Mouse (Mus musculus) layer of hippocampus, adult 18-20 months (tissue): ENCODE data around the gene Rap2c. TPM values are rescaled to one million over a fixed set of nuclear protein-coding genes. Genes with fewer than 3 reads are reported as not detected.

Experiments used
- DNase-seq, 2 experiments: peaks; one replicate each; pipeline ENCODE4 v3.0.0; 2022; ENCODE audit warnings: low spot score in 2 of 2
- long read RNA-seq: library from polyadenylated mRNA; stranded (forward); transcript quantifications from one replicate; pipeline ENCODE4 v2.0.0, GENCODE M21; 2021
- total RNA-seq, 2 experiments: library from RNA; stranded (reverse); gene quantifications; 2 replicates each; pipeline ENCODE4 v1.2.3; 2021

Gene Rap2c
- total RNA-seq: 10 to 100 TPM; 26.0 to 29.3 TPM
- long read RNA-seq, transcript Rap2c-201 (3 exons, 3,545 nt): major isoform, 14 of 27 reads
- long read RNA-seq, partial matches to known transcripts: 3 of 27 reads
- long read RNA-seq, other reads (novel, unspliced or antisense): 10 of 27 reads

DNA sequence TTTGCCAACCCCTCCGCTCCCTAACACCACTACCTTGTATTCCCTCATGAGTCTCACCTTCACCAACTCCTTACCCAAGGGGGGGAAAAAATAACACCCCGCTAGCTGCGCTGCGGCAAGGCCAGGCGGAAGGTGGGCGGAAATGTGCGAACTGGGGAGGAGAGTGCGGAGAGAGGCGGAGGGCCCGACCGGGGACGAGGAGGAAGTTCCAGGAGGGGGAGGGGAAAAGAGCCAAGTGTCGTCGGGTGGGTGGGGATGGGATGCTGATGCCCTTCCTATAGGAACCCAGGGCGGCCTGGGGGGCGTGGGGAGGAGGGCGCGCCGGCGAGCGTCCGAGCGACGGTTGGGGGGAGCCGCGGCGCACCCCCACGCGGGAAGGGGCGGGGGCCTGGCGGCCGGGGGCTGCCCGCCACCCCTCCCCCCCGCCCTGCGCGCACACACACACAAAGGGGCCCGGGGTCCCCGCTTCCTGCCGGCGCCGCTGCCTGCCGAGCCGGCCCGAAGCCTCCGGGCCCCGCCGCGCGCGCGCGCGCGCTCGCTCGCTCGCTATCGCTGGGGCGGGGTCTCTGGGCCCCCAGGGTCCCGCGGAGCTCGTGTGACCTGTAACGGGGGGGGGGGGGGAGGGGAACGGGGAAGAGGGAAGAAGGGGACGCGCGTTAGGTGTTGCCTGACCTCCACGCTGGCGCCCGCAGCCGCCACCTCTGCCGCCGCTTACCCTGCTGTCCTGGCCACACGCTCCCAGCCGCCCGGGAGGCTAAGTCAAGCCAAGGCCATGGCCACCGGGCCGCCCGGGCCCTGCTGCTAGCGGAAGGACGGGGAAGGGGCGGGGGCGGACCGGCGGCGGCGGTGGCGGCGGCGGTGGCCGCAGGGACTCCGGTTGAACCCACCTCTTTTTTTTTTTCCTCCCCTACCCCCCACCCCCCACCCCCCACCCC lies at the start of gene Rap2c:
TSS of gene Rap2c (minus strand) at position 168 of the 935 bp plus-strand sequence.
- peak; percentile 17 to 25 for DNase-seq

DNA sequence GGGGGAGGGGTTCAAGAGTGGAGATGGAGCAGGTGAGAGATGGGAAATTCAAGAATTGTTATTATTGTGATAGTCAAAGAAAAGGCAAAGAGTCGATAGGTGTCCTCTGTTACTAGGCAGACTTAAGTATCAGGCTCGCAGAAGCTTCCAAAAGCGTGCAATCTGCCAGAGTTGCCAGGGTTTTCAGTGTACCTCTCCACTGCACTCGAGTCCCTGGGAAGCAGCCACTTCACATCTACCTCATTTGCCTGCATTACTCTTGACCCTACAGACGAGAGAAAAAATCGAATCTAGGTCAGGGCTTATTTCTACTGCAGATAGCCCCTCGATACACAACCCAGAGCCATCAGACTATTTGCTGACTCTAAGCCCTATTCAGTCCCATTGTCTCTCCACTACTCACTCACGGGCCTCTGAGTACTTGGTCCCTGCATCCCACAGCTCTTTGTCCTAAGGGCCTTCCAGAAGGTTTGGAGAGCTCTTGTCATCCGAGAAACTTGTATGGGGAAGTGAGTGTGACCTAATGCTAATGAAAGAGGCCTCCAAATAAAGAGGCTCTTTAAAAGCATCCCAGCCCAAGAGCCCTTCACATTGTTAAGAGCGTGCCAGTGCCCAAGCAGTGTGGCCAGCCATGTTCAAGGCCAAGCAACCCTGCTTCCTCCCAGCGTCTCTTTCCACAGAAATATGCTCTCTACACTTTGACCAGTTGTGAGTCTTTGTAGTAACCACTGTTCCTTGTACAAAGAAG lies 48.9 kb upstream of the Rap2c start:
- no peak for DNase-seq

DNA sequence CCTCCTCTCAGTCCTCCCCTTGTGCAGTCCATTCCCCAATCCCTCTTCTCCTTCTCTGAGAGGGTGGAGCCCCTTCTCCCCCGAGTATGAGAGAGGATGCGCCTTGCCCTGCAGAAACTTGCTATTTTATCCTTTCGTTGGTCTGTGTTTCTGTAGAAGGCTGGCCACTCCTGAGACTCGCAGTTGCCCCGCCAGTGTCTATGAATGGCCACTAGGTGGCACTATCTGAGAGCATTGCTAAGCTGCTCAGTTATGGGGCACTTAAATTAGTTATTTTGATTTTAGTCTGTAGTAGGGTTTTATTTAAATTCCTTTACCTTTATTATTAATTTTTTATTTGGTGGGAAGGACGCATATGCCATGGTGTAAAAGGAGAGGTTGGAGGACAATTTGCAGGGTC lies 48.0 kb upstream of the Rap2c start:
- DNase-seq: peak in 1 of 2 experiments; percentile 43

DNA sequence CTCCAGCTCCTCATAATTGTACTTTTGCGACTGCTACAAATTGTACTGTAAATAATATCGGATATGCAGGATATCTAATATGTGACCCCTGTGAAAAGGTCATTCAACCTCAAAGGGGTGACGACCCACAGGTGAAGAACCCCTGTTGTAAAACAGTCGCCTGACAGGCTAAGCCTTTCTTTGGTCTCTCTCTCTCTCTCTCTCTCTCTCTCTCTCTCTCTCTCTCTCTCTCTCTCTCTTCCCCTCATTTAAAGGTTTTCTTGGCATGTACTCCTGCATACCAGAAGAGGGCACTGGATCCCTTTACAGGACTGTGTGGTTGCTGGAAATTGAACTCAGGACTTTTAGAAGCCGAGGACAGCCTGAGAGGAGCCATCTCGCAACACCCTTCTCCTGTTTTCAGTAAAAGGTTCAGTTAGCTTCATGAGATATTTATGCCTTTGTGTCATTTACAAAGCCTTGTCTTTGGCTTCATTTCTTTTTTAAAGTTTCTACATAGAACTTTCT lies 47.4 kb upstream of the Rap2c start:
- DNase-seq: no peak

DNA sequence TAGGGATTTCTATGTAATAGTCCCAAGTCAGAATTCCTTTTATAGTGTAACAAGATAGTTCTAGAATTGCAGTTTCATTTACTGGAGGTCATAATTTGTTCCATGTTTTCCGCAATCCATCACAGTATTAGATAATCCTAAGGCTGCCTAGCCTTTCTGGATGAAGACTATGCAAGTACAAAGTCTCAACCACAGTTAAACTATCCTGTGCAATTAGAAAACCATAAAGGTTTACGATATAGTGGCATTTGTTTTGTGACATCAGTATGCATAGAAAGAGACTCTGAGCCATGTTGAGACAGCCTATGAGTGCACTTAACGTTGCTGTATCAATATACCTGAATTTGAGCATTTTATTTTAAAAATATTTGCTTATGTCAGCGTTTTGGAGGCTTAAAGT lies 42.4 kb upstream of the Rap2c start:
- DNase-seq: no peak

DNA sequence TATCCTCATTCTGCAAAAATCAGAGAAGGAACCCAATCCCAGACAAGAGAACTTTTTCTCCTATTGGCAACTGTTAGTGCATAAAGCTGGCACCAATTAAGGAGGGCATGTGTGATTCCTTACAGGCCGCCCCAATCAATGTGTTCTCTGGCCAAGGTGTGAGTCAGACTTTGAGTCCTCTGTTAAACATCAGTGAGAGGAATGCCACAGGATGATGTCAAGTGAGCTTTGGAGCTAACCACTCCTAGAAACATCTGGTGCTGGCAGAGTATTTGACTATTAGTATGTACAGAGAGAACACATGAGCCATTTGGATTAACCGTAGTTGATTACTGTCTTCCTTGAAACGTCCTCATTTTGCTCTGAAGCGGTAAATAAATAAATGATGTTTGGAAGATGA lies 40.9 kb upstream of the Rap2c start:
- DNase-seq: no peak

DNA sequence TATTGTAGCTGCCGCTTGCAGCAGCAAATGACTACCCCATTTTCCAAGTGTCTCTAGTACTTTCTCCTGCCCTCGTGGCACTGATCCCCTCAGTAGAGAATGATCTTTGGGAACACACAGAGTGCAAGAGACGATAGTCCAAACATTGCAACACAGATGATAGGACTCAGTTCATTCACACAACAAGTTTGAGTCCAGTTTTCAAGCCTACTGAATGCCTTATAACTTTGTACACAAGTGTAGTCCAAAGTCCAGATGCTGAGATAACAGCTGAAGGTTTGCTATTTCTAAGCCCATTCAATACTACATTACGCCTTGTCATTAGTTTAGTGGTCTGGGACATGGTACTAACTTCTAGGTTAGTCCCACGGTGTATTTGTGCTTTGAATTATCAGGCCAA lies 40.5 kb upstream of the Rap2c start:
- no peak for DNase-seq

DNA sequence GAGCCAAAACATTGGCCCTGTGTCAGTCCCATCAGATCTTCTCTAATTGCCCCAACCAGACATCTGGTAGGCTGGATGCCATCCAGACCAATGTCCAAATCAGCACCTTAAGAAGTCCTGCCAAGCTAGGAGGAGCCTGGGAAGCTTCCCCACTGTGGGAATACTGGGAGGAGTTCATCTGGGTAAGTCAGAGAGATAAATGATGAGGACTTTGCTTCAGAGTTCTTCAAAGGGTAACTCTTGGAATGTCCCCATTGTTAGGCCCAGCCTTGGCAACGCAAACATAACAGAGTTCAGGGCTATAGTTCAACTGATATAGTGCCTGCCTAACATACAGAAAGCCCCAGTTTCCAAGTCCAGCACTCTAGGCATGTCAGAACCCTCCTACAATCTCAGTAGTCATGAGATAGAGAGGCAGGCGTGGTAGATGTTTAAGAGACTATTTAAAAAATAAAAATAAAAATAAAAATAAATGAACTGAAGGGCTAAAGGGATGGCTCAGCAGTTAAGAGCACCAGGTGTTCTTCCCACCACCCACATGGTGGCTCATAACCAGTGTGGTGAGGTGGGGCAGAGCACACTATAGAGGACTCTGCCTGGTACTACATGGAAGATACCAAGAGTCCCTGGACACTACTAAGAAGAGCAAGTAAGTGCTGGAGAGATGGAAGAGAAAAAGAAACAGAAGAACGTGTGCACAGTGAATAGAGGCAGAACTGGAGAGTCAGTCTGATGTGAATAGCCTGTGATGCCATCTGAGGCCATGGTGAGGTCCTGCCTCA lies 34.1 kb upstream of the Rap2c start:
- DNase-seq: no peak

DNA sequence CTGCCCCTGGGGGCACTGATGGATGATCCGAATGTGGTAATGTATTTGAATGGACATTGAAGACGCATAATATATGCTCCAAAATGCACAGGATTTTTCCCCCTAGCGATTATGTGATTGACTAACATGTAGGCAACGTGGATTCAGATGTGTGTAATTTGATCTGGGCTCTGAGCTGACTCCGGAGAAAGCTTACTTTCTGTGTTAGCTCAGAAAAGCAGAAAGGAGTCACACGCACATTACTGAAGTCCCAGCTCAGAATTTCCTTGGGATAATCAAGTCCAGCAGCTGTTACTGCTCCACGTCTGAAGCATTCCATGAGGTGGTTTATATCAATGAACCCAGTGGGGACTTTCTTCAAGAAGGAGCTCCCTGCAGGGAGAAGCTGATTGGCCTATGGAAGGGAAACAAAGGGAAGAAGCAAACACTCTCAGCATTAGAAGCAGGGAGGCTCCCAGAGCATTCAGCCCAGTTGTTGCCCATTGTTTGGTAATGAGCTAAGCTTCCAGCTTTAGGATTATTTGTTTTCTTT lies 17.9 kb upstream of the Rap2c start:
- no peak for DNase-seq

DNA sequence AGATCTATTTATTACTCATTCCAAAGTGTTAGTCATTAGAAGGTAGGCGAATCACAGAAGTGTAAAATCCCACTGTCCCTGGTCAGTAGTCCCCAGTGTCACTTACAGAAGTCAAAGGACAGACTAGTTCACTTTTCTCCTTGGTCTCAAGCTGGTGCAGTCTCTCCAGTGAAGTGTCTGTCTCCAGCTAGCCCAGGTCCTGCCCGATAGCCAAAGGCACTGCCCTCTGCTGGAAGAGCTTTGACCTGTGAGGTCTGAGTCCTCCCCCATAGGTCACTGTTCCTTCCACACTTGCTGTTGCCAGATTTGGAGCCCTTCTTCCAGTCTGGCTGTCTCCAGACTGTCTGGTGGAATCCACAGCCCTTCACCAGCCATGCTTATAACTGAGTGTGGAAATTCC lies 2.1 kb upstream of the Rap2c start:
- peak in 1 of 2 experiments; percentile 4 for DNase-seq

DNA sequence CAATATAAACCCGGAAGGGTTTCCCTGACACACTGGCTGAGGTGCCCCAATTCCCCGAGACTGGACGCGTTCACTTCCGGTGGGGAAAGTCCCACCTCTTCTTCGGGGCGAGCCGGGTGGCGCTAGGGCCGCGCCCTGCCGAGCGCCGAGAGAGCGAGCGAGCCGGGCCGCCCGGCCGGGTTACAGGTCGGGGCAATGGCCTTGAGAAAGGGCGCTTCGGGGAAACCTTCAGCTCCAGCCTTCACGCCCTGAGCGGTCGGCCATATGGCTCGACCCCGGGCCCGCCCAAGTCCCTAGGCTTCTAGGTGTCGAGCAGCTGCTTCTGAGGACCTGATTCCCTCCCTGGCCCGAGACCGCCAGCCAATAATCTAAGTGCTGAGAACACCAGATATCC lies 965 bp upstream of the Rap2c start:
- DNase-seq: peak; percentile 35 to 57

DNA sequence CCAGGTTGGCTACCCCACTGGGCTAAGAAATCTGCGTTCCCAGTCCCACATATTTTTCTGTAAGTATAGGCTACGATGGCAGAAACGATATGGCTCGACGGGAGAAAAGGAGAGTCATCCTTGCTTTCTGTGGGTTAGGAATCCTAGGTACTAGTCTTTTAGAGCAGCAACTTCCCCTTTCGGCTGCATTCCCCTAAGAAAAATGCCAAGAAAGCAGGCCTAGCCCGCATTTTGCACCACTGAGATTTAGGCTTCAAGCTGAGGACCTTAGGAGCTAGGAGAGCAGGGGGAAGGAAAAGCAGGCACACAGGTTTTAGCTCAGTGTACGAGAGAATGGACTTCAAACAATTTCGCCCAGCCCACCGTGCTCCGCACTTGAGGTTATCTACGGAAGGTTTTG lies 892 bp downstream of the Rap2c start:
- DNase-seq: peak in 1 of 2 experiments; percentile 0

DNA sequence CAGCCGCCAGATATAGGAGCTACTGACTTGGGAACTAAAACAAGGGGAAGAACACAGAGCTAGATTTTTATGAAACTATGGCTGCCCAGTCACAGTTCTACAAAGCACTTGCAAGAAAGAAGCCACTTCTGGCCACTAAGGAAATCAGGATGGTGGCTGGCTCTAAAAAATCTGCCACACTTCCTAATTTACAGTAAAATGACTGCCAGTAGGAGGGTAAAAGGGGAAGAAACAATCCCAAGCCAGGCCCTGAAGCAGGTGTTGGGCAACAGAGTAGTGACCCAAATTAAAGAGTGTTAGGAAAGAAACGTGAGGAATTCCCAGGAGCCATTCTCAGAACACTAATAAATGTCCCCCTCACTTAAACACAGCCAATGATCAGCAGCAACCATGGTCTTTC lies 5.5 kb downstream of the Rap2c start:
- no peak for DNase-seq

DNA sequence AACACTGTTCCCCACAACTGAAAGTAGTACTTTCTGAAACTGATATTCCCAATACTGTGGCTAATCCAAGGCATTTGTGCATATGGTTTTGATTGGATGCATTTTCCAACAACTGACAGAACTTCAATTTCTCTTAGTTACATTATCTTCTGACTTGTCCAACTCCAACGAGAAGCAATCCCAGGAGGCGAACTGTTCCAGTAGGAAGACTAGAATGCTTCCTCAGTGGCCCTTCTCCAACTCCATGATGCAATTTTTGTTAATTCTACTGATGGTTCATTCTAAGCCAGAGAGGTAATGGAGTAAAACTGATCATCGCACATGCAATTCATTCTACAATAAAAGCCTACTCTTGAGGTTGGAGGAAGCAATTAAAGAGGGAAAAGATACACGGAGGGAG lies 7.5 kb downstream of the Rap2c start:
- no peak for DNase-seq

DNA sequence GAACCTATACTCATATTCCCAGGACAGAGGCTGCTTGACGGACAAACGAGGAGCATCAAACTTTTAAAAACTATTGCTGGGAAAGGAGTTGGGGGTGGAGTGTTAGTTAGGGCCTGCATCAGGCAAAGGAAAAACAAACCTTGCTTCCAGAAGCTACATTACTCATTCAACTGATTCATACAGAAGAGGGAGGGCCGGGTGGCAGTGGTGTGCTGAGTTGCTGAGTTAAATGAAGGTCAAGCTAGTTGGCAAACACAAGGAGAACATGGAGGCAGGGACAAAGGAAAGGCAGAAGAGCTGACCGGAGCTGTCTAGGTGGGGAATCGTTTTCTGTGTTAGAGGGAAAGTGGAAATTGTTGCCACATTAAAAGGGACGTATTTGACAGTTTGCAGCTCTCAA lies 17.0 kb downstream of the Rap2c start:
- DNase-seq: no peak

DNA sequence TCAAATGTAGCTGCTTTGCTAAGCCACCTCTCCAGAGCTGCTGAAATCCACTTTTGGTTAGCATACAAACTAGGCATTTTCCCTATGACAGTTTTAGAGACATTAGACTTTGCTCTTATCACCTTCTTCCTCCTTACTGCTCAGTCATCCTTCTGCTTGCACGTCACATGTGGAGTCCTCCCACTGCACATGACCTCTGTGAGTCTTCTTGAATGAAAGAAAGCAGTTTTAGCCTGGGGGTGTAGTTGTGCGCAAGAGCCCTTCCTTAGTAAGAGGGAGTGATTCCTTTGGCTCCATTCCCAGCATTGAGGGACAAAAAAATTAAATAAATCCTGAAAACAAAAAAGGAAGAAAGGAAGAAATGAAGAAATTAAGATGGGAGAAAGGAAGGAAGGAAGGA lies 22.5 kb downstream of the Rap2c start:
- no peak for DNase-seq

DNA sequence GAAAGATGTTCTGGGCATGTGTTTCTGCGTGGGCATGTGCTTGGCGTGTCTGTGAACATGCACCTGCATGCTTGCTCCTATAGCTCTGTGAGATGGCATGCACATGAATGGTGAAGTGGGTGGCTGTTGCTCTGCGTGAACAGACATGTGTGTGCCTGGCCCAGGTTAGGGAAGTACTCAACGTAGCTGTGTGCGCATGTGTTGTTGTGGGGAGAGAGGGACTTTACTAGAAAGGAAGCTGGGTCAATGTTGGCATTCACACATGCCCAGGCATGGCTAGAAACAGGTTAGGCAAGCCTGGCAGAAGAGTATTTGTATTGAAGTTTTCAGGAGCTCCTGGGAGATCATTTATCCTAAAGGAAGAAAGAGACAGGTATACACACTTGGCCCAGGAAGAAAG lies 26.5 kb downstream of the Rap2c start:
- no peak for DNase-seq

DNA sequence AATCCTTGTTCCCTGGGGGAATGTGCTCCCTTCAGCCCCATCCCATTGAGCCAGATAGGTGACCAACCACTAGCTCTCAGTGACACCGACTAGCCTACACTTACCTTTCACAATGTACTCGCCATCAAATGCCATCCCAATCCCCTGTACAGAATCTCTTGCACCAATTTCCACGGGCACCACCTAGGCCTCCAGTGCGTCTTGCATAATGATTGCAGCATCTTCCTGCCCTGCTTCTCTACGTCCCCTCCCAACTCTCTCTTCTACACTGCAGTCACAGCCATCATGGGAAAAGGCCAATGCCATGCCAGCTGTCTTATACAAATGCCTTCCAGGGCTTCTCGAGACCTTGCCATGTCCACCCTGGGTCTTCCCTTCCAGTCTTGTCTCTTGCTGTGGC lies 27.9 kb downstream of the Rap2c start:
- no peak for DNase-seq

DNA sequence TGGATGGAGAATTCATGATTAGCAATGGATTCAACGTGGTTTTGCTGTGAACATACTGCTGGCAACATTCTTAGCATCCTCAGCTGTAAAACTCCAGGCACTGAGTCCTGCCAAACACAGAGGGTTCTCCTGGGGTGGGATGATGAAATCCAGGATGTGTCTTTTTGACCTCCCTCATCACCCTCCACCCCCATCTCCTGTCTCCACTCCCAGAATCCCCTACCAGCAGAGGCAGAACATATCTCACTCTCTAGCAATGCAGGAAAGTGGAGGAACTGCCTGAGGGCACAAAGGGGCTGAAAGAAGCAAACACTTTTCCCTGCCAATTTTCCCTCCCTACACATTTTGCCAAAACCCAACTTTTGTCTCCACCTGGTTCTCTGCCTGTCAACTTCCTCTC lies 29.2 kb downstream of the Rap2c start:
- DNase-seq: no peak

DNA sequence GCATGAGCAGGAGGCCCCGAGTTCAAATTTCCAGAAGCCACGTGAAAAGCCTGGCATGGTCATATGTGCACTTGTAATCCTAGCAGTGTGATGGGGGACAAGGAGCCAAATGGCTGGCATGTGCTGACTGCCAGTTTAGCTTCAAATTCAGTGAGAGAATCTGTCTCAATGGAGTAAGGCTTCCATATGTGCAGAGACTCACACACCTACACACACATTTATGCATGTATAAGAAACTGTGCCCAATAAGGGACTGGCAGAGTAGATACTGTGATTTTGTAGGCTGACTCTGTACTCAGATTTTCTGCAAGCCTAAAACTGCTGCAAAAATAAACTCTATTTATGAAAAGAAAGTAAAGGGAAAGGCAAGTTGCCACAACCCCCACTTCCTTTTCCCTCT lies 39.4 kb downstream of the Rap2c start:
- DNase-seq: peak; percentile 5 to 34

DNA sequence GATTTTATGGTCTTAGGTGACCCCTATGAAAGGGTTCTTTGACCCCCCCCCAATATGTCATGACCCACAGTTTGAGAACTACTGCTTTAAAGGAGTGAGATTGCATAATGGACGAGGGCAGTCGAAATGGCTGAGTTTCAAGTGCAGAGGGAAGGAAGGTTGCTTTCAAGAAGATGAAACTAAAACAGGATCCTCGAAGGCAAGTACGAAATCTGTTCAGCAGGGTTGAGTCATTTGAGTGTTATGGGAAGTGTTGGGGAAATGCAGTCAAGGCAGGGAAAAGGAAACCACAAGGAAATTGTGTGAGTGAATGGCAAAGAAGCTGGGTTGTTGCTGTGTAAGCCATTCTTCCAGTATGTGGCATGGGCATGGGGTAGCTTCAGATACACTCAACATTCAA lies 45.7 kb downstream of the Rap2c start:
- no peak for DNase-seq
